Mouse (Mus musculus) cortical plate, adult 2 months (tissue): Measurements from ENCODE around the gene Armc2.

ENCODE experiments used
- CTCF ChIP-seq: fragments of 200-500 bp; IDR thresholded peaks from 2 replicates; pipeline ENCODE4 v1.5.1; 2011; ENCODE audit warnings: mild to moderate bottlenecking, control low read depth, low read length; ENCODE audit not compliant: insufficient read depth; ENCODE audit errors: extremely low read depth
- POLR2A ChIP-seq: fragments of 200-500 bp; IDR thresholded peaks from 2 replicates; pipeline ENCODE4 v1.6.1; 2011; ENCODE audit warnings: mild to moderate bottlenecking, low read length, control low read depth; ENCODE audit not compliant: insufficient read depth; ENCODE audit errors: extremely low read depth

- no peak for TF ChIP-seq POLR2A
- TF ChIP-seq CTCF = no peak
These were observed 82.1 kb downstream of the Armc2 start for GRCm38 (mm10) chr10:41936100-41936499.
